Mouse (Mus musculus) lung, postnatal 0 days (tissue): ENCODE data around the gene Olfr691.

Experiments
- CTCF ChIP-seq: IDR thresholded peaks from 2 replicates; pipeline ENCODE4 v1.5.1; 2016; ENCODE audit warnings: antibody characterized with exemption, mild to moderate bottlenecking
- EP300 ChIP-seq: IDR thresholded peaks from 2 replicates; pipeline ENCODE4 v1.6.1; 2016; ENCODE audit warnings: antibody characterized with exemption, mild to moderate bottlenecking, control low read depth

DNA sequence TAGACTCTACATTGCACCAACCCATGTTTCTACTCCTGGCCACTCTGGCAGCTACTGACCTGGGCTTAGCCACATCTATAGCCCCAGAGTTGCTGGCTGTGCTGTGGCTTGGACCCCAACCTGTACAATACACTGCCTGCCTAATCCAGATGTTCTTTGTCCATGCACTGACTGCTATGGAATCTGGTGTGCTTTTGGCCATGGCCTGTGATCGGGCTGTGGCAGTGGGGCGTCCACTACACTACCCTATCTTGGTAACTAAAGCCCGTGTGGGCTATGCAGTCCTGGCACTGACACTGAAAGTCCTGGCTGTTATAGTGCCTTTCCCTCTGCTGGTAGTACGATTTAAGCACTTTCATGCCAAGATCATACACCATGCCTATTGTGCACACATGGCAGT, 26.5 kb upstream of the Olfr691 start:
- TF ChIP-seq CTCF (no peak), EP300 (no peak)
